Mouse (Mus musculus) limb, embryonic 11.5 days (tissue): ENCODE measurements around the gene Stoml1. TPM values are rescaled to one million over a fixed set of nuclear protein-coding genes. Genes with fewer than 3 reads are reported as not detected.

Experiments used
- ATAC-seq: fragments of 200-750 bp; cut with Nextera tagmentation; 2 replicates; pipeline ENCODE4 v1.8.0; 2017; ENCODE audit warnings: low read depth; ENCODE audit not compliant: insufficient number of reproducible peaks, low FRiP score, low TSS enrichment
- DNase-seq: peaks from one replicate; pipeline ENCODE4 v3.0.0-alpha.2; 2015; ENCODE audit warnings: low spot score
- H3K27ac ChIP-seq: fragments of 300-500 bp; sonication (generic); replicated peaks from 2 replicates; pipeline ENCODE4 v1.5.1; 2014; ENCODE audit warnings: low read depth, mild to moderate bottlenecking, low read length
- H3K27me3 ChIP-seq: fragments of 300-500 bp; sonication (generic); 2 replicates; pipeline ENCODE4 v1.6.1; 2014; ENCODE audit warnings: mild to moderate bottlenecking, low read length, mixed read lengths; ENCODE audit not compliant: control insufficient read depth, insufficient read depth
- H3K36me3 ChIP-seq: fragments of 300-500 bp; sonication (generic); 2 replicates; pipeline ENCODE4 v1.6.1; 2014; ENCODE audit warnings: mild to moderate bottlenecking, low read length, moderate library complexity, mixed read lengths; ENCODE audit not compliant: control insufficient read depth, insufficient read depth
- H3K4me1 ChIP-seq: fragments of 300-500 bp; sonication (generic); 2 replicates; pipeline ENCODE4 v1.6.1; 2014; ENCODE audit warnings: low read length, mixed read lengths; ENCODE audit not compliant: control insufficient read depth, insufficient read depth
- H3K4me2 ChIP-seq: fragments of 300-500 bp; sonication (generic); 2 replicates; pipeline ENCODE4 v1.6.1; 2014; ENCODE audit warnings: low read depth, mild to moderate bottlenecking, moderate library complexity; ENCODE audit not compliant: severe bottlenecking
- H3K4me3 ChIP-seq: fragments of 300-500 bp; sonication (generic); 2 replicates; pipeline ENCODE4 v1.5.1; 2014; ENCODE audit warnings: low read depth, low read length
- H3K9ac ChIP-seq: fragments of 300-500 bp; sonication (generic); 2 replicates; pipeline ENCODE4 v1.6.1; 2014; ENCODE audit warnings: mild to moderate bottlenecking, low read length
- H3K9me3 ChIP-seq: fragments of 300-500 bp; sonication (generic); 2 replicates; pipeline ENCODE4 v1.6.1; 2016; ENCODE audit warnings: low read length; ENCODE audit not compliant: control insufficient read depth
- WGBS: fragments of 180-500 bp; shearing (Covaris S2); extraction: QIAGEN DNeasy Blood & Tissue Kit; methylation state at CpG from one replicate; pipeline ENCODE4 v1.1.7; 2014; 5-methylcytosine and 5-hydroxymethylcytosine counted together
- polyA plus RNA-seq: library from polyadenylated mRNA; unstranded; fragments of >200 nt; fragmentation: Nextera tagmentation; extraction: Ambion mirVana; gene quantifications from 2 replicates; pipeline ENCODE4 v1.2.1, GENCODE M21; 2014

Gene Stoml1
- polyA plus RNA-seq, 1 experiment from 2014 or later: 19.2 TPM

- Histone ChIP-seq H3K4me1 (peaks cover 3% of the 10 kb centered on the region; the same call in 1 of the 2 replicates), H3K27me3 (no peaks in the 10 kb centered on the region; the same call in 1 of the 2 replicates), H3K9me3 (no peaks in the 10 kb centered on the region), H3K4me2 (no peak overlapping the region), H3K36me3 (no peaks in the 10 kb centered on the region), H3K9ac (no peak overlapping the region), H3K4me3 (no peak overlapping the region), H3K27ac (no peak overlapping the region)
- DNase-seq (no peak), ATAC-seq (no peak)
- 62% methylated on average over 7 of the region's 7 CpGs for WGBS
Observed at GRCm38 (mm10) chr9:58294527-58294926, 41.6 kb downstream of the Stoml1 start.

- H3K4me2 ChIP-seq: no peak overlapping the region
- no peak for ATAC-seq
- H3K4me3 ChIP-seq: no peak overlapping the region
- no peaks in the 10 kb centered on the region for H3K36me3 ChIP-seq
- peaks cover 3% of the 10 kb centered on the region; the same call in 1 of the 2 replicates for H3K4me1 ChIP-seq
- no peak overlapping the region for H3K27ac ChIP-seq
- DNase-seq: no peak
- no peaks in the 10 kb centered on the region for H3K9me3 ChIP-seq
- H3K27me3 ChIP-seq: no peaks in the 10 kb centered on the region; the same call in 1 of the 2 replicates
- H3K9ac ChIP-seq: no peak overlapping the region
- WGBS: 89% methylated on average over 3 of the region's 3 CpGs
Observed at GRCm38 (mm10) chr9:58295345-58295744, 42.4 kb downstream of the Stoml1 start.

- peaks cover 3% of the 10 kb centered on the region; the same call in 1 of the 2 replicates for H3K4me1 ChIP-seq
- ATAC-seq (peak; percentile 21; the same call in 1 of the 2 replicates), DNase-seq (no peak)
- H3K4me2 ChIP-seq: no peak overlapping the region
- no peak overlapping the region for H3K9ac ChIP-seq
- H3K27me3 ChIP-seq: no peaks in the 10 kb centered on the region; the same call in 1 of the 2 replicates
- WGBS: 32% methylated on average over 9 of the region's 9 CpGs
- no peaks in the 10 kb centered on the region for H3K36me3 ChIP-seq
- no peak overlapping the region for H3K4me3 ChIP-seq
- no peak overlapping the region for H3K27ac ChIP-seq
- H3K9me3 ChIP-seq: no peaks in the 10 kb centered on the region
Observed at GRCm38 (mm10) chr9:58295766-58296361, 42.9 kb downstream of the Stoml1 start.

GRCm38 (mm10) chr9:58297065-58297464, 44.1 kb downstream of the Stoml1 start:
- no peaks in the 10 kb centered on the region; the same call in 1 of the 2 replicates for H3K27me3 ChIP-seq
- H3K9ac ChIP-seq: no peak overlapping the region
- DNase-seq (no peak), ATAC-seq (no peak)
- H3K4me3 ChIP-seq: no peak overlapping the region
- no peaks in the 10 kb centered on the region for H3K36me3 ChIP-seq
- H3K27ac ChIP-seq: no peak overlapping the region
- H3K4me2 ChIP-seq: no peak overlapping the region
- H3K9me3 ChIP-seq: no peaks in the 10 kb centered on the region
- H3K4me1 ChIP-seq: peaks cover 3% of the 10 kb centered on the region; the same call in 1 of the 2 replicates
- 87% methylated on average over 6 of the region's 6 CpGs for WGBS

GRCm38 (mm10) chr9:58297961-58298477, 45.1 kb downstream of the Stoml1 start:
- H3K9me3 ChIP-seq: no peaks in the 10 kb centered on the region
- H3K36me3 ChIP-seq: no peaks in the 10 kb centered on the region
- no peak overlapping the region for H3K4me3 ChIP-seq
- H3K27me3 ChIP-seq: no peaks in the 10 kb centered on the region; the same call in 1 of the 2 replicates
- ATAC-seq (no peak), DNase-seq (no peak)
- 71% methylated on average over 4 of the region's 4 CpGs for WGBS
- no peak overlapping the region for H3K4me2 ChIP-seq
- H3K27ac ChIP-seq: no peak overlapping the region
- H3K4me1 ChIP-seq: peaks cover 3% of the 10 kb centered on the region; the same call in 1 of the 2 replicates
- no peak overlapping the region for H3K9ac ChIP-seq

GRCm38 (mm10) chr9:58299356-58299799, 46.4 kb downstream of the Stoml1 start:
- H3K36me3 ChIP-seq: no peaks in the 10 kb centered on the region
- H3K4me3 ChIP-seq: no peak overlapping the region
- H3K9me3 ChIP-seq: no peaks in the 10 kb centered on the region
- H3K9ac ChIP-seq: no peak overlapping the region
- H3K27me3 ChIP-seq: no peaks in the 10 kb centered on the region; the same call in 1 of the 2 replicates
- no peak overlapping the region for H3K4me2 ChIP-seq
- no peak overlapping the region for H3K27ac ChIP-seq
- DNase-seq (no peak), ATAC-seq (no peak)
- peaks cover 14% of the 10 kb centered on the region for H3K4me1 ChIP-seq
- WGBS: 50% methylated on average over 2 of the region's 2 CpGs

GRCm38 (mm10) chr9:58303115-58303514, 50.2 kb downstream of the Stoml1 start:
- Histone ChIP-seq H3K27ac (no peak overlapping the region), H3K4me1 (peaks cover 43% of the 10 kb centered on the region), H3K4me3 (no peak overlapping the region), H3K9ac (no peak overlapping the region), H3K36me3 (no peaks in the 10 kb centered on the region), H3K4me2 (no peak overlapping the region), H3K27me3 (no peaks in the 10 kb centered on the region; the same call in 1 of the 2 replicates), H3K9me3 (no peaks in the 10 kb centered on the region)
- DNase-seq (no peak), ATAC-seq (no peak)
- 69% methylated on average over 5 of the region's 5 CpGs for WGBS

GRCm38 (mm10) chr9:58303599-58304271, 50.8 kb downstream of the Stoml1 start:
- H3K4me2 ChIP-seq: no peak overlapping the region
- peaks cover 49% of the 10 kb centered on the region for H3K4me1 ChIP-seq
- WGBS: 60% methylated on average over 8 of the region's 8 CpGs
- no peaks in the 10 kb centered on the region for H3K9me3 ChIP-seq
- H3K36me3 ChIP-seq: no peaks in the 10 kb centered on the region
- no peak overlapping the region for H3K4me3 ChIP-seq
- DNase-seq (no peak), ATAC-seq (no peak)
- H3K27ac ChIP-seq: peak overlapping the region; percentile 42; the same call in 1 of the 2 replicates
- no peak overlapping the region for H3K9ac ChIP-seq
- no peaks in the 10 kb centered on the region; the same call in 1 of the 2 replicates for H3K27me3 ChIP-seq
